Mouse (Mus musculus) cerebellum, adult 11-12 months (tissue): Measurements from ENCODE around the gene AI597479.

Experiments
- DNase-seq: peaks from one replicate; pipeline ENCODE4 v3.0.0; 2022

The AI597479 gene

DNA sequence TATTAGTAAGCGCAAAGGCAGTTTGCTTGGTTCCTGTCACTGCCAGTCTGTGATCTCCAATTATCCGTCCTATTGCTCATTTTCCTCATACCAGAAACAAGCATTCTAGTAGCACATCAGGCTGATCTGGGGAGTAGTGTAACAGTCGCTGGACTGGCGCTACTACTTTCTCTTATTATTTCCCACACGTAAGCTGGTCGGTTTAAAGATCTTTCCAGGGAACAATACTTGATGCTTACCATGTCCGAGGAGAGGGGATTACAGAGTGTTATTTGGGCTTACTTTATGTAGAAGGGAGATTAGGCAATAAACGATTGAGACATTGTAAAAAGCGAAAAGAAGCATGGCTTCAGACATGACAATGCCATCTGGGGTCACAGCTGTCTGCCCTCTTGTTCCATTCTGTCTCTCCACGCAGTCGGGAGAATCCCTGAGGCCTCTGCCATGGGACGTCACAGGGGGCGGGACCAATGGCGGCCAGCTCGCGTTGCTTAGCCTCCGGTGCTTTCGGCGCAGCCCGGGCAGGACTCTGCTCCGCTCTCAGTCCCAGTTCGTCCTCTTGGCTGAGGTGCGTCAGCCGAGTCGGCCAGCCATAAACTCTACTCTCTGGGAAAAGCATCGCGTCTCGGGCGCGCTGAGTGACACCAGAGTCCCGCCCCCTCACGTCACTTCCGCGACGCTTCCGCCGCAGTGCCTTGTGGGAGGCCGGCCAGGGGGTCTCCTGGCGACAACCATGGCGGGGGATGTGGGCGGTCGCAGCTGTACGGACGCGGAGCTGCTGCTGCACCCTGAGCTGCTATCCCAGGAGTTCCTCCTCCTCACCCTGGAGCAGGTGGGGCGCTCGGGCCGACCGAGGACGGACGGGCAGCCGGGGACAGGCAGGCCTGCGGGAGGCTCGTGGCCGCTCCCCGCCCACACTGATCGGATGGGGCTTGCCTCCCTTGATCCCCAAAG lies at the start of gene AI597479, which contains the start of gene Tgfbrap1:
Gene AI597479, plus strand, starts transcription at position 680 of the 954 bp plus-strand sequence.
Gene Tgfbrap1, minus strand, starts transcription at position 607 of the 954 bp plus-strand sequence.
- peak; percentile 92 for DNase-seq

DNA sequence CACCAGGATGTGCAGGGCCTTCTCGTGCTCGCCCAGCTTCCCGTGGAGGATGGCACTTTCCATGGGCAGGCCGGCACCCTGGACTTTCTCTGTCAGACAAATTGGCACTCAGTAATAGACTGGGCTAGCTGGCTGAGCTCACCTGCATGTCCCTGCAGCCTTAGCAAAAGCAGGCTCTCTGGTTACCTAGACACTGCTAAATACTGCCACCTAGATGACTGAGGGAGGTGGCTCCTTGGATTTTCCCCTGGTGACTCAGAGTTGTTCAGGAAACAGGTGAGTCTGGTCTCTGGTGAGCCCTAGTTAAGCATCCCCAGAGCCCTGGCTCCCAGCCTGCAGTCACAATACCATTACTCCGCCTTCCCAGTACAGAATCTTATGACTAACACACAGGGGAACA lies 46.6 kb upstream of the AI597479 start:
- no peak for DNase-seq

DNA sequence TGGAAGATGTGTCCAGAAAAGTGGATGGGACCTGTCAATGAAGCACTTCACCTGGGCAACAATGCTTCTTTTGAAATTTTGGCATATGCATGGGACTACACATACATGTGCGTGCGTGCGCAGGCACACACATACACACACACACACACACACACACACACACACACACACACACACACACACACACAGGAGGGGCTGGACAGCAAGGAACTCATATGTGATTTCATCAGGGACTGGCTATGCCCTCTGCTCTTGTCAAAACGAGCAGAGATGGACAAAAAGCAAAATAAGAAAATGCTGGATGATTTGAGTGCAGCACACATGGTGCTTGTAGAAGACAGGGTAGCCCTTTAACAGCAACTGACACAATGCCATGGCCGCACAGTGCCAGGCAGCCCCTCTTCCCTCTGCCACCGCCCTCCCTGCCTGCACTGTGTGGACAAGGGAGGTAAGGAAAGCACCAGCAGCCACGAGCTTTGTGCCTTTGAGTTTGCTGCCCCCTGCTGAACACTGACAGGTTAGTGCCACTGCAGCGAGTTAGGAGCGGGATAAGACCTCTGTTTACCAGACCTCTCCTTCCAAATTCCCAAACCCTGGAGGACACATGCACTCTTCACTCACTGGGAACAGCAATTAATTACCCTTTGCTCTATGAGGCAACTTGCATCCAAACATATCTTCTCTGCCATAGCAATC lies 32.7 kb upstream of the AI597479 start:
- DNase-seq = peak; percentile 30

DNA sequence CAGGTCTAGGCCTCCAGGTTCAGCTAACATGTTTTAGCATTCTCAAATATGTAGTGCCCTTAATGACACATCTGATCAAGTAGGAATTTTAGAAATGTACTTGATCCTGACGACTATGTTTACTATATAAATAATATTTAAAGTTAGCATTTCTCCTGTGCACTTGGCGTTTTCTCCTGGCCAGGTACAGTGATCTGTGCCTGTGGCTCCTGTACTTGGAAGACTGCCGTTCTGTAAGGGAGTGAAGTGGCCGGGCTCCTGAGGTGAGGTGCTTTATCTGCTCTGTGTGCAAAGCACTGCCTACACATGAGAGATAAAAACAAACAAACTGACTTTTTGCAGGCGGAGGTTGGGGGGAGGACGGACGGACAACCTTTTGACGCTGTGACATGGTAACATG lies 31.9 kb upstream of the AI597479 start:
- no peak for DNase-seq

DNA sequence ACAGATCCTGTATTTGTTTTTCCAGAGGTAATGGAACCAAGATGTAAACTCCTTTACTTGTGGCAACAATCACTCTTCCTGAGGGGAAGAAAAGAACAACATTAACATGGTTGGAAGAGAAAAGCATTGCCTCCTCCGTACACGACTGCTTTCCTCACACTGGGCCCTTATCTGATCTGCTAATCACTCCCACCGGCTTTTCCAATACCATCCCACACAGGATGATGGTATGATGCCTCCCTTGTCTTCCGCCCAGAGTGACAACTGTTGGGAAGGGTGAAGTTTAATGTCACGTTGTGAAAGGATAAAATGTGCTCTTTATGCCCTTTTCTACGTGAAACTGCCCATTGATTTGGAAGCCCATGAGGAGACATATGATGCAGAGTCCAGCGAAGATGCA lies 31.0 kb upstream of the AI597479 start:
- DNase-seq = no peak

DNA sequence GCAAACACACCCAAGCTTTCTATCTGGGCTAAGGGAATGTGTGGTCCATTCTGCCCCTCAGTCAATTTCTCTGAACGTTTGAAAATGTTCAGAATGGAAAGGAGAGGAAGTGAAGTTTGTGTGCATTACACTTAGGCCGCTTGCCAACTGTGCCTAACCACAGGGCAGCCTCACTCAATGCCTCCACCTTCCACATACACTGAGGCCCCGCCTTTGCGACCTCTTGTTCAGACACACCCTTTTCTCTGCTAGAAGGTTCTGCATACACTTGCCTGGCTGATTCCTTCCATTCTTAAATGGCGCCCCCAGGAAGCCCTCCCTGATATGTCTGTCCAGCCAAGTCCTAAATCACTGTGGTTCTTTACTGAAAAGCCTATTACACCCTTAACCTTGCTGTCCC lies 27.8 kb upstream of the AI597479 start:
- no peak for DNase-seq

DNA sequence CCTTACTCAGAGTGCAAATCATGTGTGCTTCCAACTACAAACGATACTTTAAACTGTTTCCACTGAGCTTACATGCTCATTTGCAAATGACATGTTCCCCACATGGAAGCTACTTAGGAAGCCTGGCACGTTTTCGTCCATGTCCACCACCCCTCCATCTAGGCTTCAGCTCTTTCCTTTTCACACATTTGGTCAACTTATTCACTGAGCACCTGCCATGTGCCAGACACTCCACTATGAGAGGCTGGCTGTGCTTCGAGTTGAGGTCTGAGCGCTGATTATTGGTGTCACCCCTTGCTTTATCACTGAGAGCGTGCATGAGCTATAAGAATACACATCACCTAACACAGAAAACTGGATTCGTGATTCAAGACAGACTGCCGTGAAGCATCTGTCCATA lies 26.5 kb upstream of the AI597479 start:
- DNase-seq = no peak

DNA sequence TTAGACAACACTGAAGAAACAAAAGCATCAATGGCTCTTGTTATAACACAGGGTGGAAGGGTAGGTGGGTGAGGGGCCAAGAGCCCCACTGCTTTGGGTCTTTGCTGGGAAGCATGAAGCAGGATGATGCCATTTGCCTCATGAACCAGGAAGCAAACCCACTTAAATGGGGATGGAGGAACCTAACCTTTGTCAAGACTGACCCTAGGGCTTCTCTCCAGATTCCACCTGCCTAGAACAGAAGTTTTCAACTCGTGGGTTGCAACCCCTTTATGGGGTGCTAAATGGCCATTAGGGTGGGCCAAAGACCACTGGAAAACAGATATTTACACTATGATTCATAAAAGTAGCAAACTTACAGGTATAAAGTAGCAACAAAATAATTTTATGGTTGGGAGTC lies 25.9 kb upstream of the AI597479 start:
- no peak for DNase-seq

DNA sequence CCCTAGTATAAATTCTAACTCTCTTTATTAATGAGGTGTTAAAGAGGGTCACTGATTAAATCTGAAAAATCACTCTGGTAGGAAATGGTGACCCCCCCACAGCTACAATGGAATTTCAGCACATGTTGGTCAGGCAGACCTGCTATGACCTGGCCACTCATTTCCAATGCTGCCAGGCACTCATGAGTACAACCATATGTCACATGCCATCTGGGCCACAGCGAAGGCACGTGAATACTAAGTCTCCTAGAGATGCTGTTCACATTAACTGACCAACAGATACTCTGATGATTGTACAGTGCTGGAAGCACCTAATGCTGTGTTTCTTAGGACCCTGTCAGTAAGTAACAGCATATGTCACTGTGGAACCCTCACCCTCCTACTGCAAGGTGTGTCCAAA lies 23.7 kb upstream of the AI597479 start:
- DNase-seq = peak; percentile 60

DNA sequence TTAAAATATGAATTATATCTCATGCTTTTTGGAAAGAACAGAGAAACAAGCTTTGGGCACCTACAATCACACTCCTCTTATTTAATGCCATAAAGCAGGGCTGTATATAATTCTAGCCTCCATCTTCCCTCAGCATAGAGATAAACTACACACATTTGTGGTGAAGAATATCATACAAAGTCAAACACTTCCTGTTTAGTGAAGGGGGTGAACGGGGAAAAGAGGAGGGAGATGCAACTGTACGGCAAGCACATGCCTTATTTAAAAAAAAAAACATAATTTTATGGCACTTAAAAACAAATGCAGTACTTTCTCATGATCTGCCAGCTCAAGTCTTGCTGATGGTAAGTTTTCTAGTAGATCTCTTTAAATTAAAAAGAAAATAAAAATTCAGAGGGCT lies 20.4 kb upstream of the AI597479 start:
- no peak for DNase-seq

DNA sequence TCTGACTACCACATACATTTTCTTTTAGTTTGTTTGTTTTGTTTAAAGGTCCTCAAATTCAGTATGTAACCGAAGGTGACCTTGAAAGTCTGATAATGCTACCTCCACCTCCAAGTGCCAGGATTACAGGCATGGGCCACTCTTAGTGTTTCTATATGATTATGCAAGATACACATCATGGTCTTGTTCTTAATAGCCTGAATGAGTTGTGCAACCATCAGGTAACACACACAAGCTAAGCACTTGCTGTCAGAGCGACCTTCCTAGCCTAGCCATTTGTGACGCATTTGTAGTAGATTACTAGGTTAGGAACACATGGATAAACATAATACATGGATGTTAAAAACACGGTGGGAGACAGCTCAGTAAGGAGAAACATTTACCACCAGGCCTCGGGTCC lies 15.6 kb upstream of the AI597479 start:
- DNase-seq = no peak

DNA sequence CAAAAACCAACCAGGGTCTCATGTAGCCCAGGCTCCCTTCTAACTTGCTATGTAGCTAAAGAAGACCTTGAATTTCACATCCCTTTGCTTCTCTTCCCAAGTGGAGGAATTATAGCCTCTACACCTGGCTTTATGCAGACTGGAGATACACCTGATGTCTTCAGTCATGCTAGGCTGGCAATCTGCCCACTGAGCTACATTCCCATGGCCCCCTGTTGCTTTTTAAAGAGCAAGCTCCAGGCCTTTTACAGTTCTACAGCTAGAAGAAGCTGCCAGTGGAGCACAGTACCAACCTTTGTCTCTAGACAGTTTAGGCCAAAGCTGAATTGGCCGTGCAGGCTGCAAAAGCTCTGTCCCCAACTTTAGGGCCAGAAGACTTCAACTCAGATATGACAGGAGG lies 8.1 kb upstream of the AI597479 start:
- peak; percentile 38 for DNase-seq

DNA sequence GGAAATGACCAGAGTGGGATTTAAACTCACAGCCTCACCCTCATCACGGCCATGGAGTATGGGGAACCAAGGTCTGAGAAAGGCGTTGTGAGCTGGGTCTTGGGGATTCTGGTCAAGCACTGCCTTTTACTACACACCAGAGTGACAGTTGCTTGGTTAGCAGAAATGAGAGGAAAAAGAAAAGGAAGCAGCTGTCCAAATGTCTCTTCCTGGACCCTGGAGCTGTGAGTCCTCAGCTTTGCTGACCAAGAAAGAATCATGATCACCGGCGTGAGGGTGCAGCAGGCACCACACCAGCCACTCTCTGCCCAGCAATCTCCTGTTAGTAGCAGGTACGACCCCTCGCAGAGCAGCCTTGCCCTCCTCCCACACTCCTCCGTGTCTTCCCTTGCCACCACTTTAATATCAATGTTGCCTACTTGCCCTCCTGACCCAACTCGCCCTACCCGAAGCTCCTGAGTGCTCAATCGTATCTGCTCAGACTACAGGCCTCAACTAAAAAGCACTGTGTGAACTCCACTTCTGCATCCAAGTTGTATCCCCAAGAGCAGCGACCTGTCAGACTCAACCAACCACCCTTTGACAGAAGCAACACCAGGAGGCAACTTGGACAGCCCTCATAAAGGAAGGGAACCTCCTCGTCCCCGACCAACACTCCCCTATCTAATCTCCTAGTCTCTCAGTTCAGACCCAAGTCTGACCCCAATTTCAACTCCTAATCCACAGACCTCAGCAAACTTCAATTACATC lies 7.0 kb upstream of the AI597479 start:
- peak; percentile 28 for DNase-seq

DNA sequence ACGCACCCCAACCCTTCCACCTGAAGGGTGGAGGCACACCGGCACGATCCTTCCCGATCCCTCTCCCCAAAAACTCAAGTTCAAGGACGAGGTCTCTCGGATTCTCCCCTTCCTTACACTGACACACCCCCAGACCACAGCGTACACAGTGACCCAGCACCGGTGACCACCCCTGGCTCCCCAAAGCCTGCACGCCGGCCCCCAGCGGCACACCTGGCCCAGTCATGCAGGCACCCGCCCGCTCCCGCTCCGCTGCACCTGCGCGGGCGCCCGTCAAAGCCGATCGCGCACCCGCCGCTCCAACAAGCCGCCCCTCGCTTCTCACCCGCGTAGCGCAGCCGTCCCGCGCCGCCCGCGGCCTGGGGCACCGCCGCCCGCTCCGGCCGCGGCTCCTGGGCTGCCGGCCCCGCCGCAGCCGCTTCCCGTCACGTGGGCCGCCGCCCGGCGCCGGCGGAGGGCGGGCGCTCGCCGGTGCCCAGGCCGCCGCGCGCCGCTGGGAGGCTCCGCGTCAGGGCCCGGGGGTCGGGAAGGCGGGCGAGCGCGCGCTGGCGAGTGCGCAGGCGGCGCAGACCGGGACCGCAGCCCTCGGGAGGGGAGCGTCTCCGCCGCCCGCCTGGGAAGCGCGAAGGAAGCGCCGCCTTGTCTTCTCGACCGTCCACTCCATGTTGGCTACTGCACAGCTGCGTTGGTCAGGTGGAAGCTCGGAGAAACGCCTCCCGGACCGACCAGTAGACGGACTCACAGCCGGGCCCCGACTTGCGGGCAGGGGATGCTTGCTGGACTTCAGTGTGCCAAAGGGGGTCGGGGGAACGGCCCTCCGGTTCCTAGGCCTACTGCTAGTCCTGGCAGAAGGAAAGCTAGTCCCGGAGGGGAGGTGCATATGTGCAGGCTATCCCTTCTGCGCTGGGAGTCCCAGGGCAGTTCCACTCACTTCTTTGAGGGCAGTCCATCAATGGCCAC lies 6.2 kb upstream of the AI597479 start:
- peak; percentile 83 for DNase-seq

DNA sequence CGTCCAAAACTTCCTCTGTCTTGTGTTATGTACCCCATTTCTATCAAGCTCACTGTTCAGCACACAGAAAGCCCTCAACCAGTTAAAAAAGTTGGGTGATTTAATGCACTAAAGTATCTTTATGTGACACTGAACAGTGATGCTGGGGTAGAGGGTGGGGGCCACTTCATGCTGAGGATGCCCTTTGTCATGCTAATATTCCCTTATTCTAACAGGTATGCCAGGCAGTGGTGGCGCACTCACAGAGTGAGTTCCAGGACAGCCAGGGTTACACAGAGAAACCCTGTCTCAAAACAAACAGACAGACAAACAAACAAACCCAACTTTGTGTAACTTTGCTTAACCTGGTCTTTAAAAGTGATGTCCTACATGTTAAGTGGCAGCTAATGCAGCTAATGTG lies 4.3 kb upstream of the AI597479 start:
- DNase-seq = no peak

DNA sequence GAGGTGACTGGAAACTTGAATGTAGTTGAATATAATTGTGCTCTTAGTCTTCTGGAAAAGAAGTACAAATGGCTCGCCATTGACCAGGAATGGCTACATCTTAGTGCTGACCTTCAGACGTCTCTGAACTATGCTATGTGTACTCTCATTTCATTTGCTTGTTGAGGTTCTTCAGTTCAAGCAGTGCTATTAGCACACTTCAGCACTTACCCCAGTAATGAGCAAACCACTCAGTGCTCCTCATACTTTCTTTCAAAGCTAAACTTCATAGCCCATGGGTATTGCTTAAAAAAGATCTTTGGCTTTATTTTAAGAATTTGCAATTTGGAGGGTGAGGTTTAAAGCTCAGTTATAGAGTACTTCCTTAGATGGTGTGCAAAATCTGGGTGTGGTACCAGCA lies 10.2 kb downstream of the AI597479 start:
- no peak for DNase-seq

DNA sequence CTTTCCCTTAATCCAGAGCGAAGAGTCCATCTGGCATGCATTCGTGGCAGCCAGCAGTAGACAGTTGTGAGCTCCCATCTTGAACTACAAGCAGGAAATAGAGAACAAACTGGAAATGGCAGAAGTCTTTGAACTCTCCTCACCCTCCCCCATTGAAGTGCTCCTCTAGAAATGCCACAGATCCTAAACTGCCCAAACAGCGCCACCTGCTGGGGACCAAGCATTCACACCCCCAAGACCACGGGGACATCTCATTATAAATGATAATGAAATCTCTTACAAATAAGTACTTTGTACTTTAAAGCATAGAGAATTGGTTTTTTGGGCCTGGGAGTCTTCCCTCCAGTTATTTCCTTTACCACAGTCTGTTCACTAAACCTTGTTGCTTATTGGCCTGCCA lies 12.0 kb downstream of the AI597479 start:
- DNase-seq = no peak

DNA sequence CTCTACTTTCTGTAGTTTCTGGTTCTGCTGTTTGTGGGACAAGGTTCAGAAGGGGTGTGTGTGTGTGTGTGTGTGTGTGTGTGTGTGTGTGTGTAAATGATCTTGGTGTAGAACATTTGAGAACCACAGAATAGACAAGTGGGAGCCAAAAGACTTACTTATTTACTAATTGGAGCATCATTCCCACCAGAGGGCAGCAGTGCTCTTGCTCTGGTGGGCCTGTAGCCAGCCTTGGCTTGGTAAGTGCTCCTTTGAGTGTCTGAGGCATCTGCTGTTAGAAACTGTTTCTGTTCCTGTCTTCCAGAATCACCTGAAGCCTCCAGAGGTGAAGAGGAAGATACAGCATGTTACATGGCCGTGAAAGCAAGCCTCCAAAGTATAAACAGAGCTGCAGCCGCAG lies 14.4 kb downstream of the AI597479 start:
- DNase-seq = peak; percentile 41

DNA sequence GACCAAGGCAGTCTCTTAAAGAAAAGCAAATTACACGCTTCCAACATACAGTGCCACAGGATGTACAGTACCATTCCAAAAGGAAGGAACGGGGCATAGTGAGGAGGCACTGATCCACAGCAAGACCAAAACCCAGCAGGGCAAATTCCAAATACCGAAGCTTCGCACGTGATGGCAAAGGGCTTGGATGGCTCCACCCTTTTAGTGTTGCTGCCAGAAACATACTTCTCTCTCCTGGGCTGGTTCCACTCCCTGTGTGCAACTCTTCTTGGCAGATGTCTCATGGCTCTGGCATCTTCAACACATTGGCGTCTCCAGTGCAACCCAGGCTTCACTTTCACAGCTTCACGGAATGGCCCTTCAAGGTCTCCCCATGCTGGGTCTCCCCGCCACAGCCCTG lies 18.9 kb downstream of the AI597479 start:
- DNase-seq = no peak

DNA sequence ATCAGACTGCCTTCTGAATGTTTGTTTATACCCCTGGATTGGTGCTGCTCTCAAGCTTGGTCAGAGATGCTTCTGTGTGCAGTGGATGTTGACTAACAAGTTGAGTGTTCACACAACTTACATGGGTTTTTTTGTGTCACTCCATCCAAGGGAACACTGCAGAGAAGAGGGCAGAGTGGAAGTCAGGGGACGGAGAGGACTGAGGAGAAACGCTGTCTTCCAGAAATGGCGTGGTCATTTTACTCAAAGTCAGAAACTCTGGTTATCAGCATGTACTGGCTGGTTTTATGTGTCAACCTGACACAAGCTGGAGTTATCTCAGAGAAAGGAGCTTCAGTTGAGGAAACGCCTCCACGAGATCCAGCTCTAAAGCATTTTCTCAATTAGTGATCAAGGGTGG lies 22.4 kb downstream of the AI597479 start:
- no peak for DNase-seq

DNA sequence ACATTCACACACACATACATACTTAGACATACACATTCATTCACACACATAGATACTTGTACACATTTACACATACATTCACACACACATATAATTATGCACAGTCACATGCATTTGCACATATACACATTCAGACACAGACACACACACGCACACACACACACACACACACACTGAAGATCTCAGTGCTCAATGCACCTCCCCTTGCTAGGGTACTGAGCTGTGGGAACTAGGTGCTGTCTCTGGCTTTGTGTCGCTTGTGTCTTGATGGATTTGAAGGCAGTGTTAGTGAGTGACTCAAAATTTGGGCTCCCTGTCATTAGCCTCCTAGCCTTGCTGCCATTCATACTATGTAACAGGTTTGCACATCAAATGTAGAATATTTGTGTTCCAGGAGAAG lies 24.1 kb downstream of the AI597479 start:
- no peak for DNase-seq

DNA sequence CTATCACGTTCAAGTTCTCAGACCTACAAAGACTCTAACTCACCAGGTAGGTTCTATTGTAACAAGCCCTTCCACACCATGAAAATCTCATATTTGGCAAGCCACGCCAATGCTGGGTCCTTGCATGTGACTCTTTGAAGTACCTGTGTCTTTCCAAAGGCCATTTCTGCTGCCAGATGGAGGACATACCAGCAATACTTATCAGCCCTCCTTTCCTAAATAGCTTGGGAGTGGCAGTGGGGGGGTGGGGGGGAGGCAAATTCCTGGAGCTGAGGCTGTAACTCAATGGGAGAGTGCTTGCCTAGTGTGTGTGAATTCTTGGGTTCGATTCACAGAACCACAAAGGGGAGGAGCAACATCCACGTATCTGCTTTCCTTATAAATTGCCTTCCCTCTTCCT lies 26.2 kb downstream of the AI597479 start:
- DNase-seq = no peak
